Mouse (Mus musculus) spleen, embryonic (tissue): ENCODE results near the gene Creb3l1.

ENCODE experiments used
- CTCF ChIA-PET: fragments of 350-600 bp; sonication (Branson Sonifier 250); formaldehyde crosslinking; loops from one replicate; lab custom pipeline; 2022; lab: Charles Lee

Creb3l1 gene

GRCm38 (mm10) chr2:91971231-91972097, 52.8 kb downstream of the Creb3l1 start:
- CTCF ChIA-PET, result no interaction called here

- CTCF ChIA-PET, result no interaction called here
Observed at GRCm38 (mm10) chr2:91967962-91968361, 56.3 kb downstream of the Creb3l1 start.

GRCm38 (mm10) chr2:91966367-91966766, 57.9 kb downstream of the Creb3l1 start:
- CTCF ChIA-PET, result no interaction called here

GRCm38 (mm10) chr2:91965417-91965816, 58.9 kb downstream of the Creb3l1 start:
- CTCF ChIA-PET, result interaction anchor here (1.0 kb wide), 2 partner anchors 13 to 93 kb away, joined by 3 read pairs; no protein-coding TSS in a partner anchor

GRCm38 (mm10) chr2:91964610-91965204, 59.6 kb downstream of the Creb3l1 start:
- CTCF ChIA-PET, result interaction anchor here (0.5 to 1.0 kb wide), 2 partner anchors 18 to 94 kb away, joined by 3 to 4 read pairs; no protein-coding TSS in a partner anchor

GRCm38 (mm10) chr2:91963443-91963932, 60.8 kb downstream of the Creb3l1 start:
- CTCF ChIA-PET, result interaction anchor here (0.6 kb wide), 2 partner anchors 418 to 994 kb away, joined by 6 to 16 read pairs; no protein-coding TSS in a partner anchor

- CTCF ChIA-PET, result interaction anchor here (0.6 kb wide), 2 partner anchors 418 to 471 kb away, joined by 6 to 9 read pairs; partner anchors contain the start of gene Cry2
Observed at GRCm38 (mm10) chr2:91962864-91963401, 61.4 kb downstream of the Creb3l1 start.

- CTCF ChIA-PET, result interaction anchor here (0.5 to 0.7 kb wide), 5 partner anchors 11 to 472 kb away, joined by 3 to 15 read pairs (median 9); partner anchors contain the start of gene Cry2
Observed at GRCm38 (mm10) chr2:91961901-91962761, 62.2 kb downstream of the Creb3l1 start.

GRCm38 (mm10) chr2:91960459-91960858, 63.8 kb downstream of the Creb3l1 start:
- CTCF ChIA-PET, result interaction anchor here (0.6 to 0.7 kb wide), 2 partner anchors 13 to 34 kb away, joined by 5 to 12 read pairs; partner anchors contain the start of gene Chrm4

GRCm38 (mm10) chr2:91959544-91960410, 64.5 kb downstream of the Creb3l1 start:
- CTCF ChIA-PET, result interaction anchor here (0.6 to 1.2 kb wide), 2 partner anchors 16 to 33 kb away, joined by 5 read pairs; partner anchors contain the start of gene Chrm4

- CTCF ChIA-PET, result interaction anchor here (1.2 kb wide), 1 partner anchor 15 kb away, joined by 5 read pairs; no protein-coding TSS in a partner anchor
Observed at GRCm38 (mm10) chr2:91958701-91959457, 65.4 kb downstream of the Creb3l1 start.

GRCm38 (mm10) chr2:91958049-91958448, 66.3 kb downstream of the Creb3l1 start:
- CTCF ChIA-PET, result interaction anchor here (0.7 kb wide), 1 partner anchor 30 kb away, joined by 3 read pairs; no protein-coding TSS in a partner anchor

GRCm38 (mm10) chr2:91957096-91957495, 67.2 kb downstream of the Creb3l1 start:
- CTCF ChIA-PET, result no interaction called here

GRCm38 (mm10) chr2:91955875-91956274, 68.4 kb downstream of the Creb3l1 start:
- CTCF ChIA-PET, result interaction anchor here (0.6 kb wide), 1 partner anchor 1120 kb away, joined by 3 read pairs; no protein-coding TSS in a partner anchor

GRCm38 (mm10) chr2:91955121-91955591, 69.1 kb downstream of the Creb3l1 start:
- CTCF ChIA-PET, result interaction anchor here (1.5 kb wide), 1 partner anchor 11 kb away, joined by 4 read pairs; no protein-coding TSS in a partner anchor

GRCm38 (mm10) chr2:91953825-91954224, 70.5 kb downstream of the Creb3l1 start:
- CTCF ChIA-PET, result interaction anchor here (1.5 kb wide), 1 partner anchor 10 kb away, joined by 4 read pairs; no protein-coding TSS in a partner anchor

- CTCF ChIA-PET, result no interaction called here
Observed at GRCm38 (mm10) chr2:91950275-91951085, 73.8 kb downstream of the Creb3l1 start.
